In genomic region chr4:71539200-71539599, GRCm38 (mm10) we compare ENCODE assay signal across 21 mouse cellular contexts.
DNase-seq lines count a peak whose midpoint lies in the region; ATAC-seq lines count a peak whose summit lies in the region.
"Had no signal": no experiment of that assay in that cellular context is flagged by ENCODE, and none has a peak within 500 bp of the region (broad histone marks: within the 10 kb centered on the region; RNA-seq: fewer than 3 reads in every experiment).

No protein-coding gene starts in this region.

- peak; percentile 100 for ATAC-seq in frontal cortex, adult (ENCODE audit: low TSS enrichment)
- ATAC-seq: activated CD4-positive, CD25-positive, alpha-beta regulatory T cell, adult 4 months; CD4-positive, CD25-positive, alpha-beta regulatory T cell, adult 4 months; forebrain, embryonic 13.5 days; forebrain, embryonic 15.5 days; forebrain, postnatal 0 days; Patski had no signal

- intact Hi-C loops in left cerebral cortex, postnatal 10 days (cut with DNase I), result no loop called here

- DNase-seq in frontal cortex, postnatal 10 days (ENCODE audit: low spot score in 2 of 2), result no peak
- peak; percentile 10 for DNase-seq in left cerebral cortex, adult 11 months (ENCODE audit: low spot score)
- DNase-seq in left cerebral cortex, postnatal 10 days (ENCODE audit: extremely low spot score in 1 of 2, low spot score in 2 of 2), result no peak
- DNase-seq in brain, adult 2 months (ENCODE audit: low read depth, low spot score), result peak; percentile 50
- DNase-seq in cerebellum, adult 9-10 months, result no peak
- DNase-seq: adrenal gland, adult 8-10 months; adrenal gland, postnatal 14 days; adrenal gland, postnatal 36 days; B cell, adult 2 months; cerebellum, adult 11 months; cerebellum, adult 18-20 months; cerebellum, adult 8-10 months; cerebellum, postnatal 10 days; cerebellum, postnatal 25 days; forebrain, postnatal 0 days had no signal

Comparison
In these comparisons a context has a peak if more than half of its experiments do, and no peak if none do; other contexts are left out.
1. DNase-seq: peak in left cerebral cortex, adult 11 months (single experiment) and brain, adult 2 months (single experiment); none in frontal cortex, postnatal 10 days (0 of 2), left cerebral cortex, postnatal 10 days (0 of 2) and cerebellum, adult 9-10 months (single experiment).